Mouse (Mus musculus) spleen, postnatal 4 days (tissue): ENCODE data around the gene Sclt1.

Source experiments
- DNase-seq, 2 experiments: peaks; one replicate each; pipeline ENCODE4 v3.0.0; 2022; ENCODE audit warnings: low spot score in 2 of 2

Sclt1 gene

GRCm38 (mm10) chr3:41606330-41606664 lies 136.0 kb downstream of the Sclt1 start:
- peak in 1 of 2 experiments; percentile 59 for DNase-seq

GRCm38 (mm10) chr3:41605601-41606329 lies 136.5 kb downstream of the Sclt1 start:
- DNase-seq: no peak

- DNase-seq: peak in 1 of 2 experiments; percentile 62
Measured at GRCm38 (mm10) chr3:41604629-41605321, 137.5 kb downstream of the Sclt1 start.

- no peak for DNase-seq
Measured at GRCm38 (mm10) chr3:41603470-41604019, 138.8 kb downstream of the Sclt1 start.

GRCm38 (mm10) chr3:41602933-41603332 lies 139.4 kb downstream of the Sclt1 start:
- no peak for DNase-seq

- no peak for DNase-seq
Measured at GRCm38 (mm10) chr3:41601226-41602020, 140.9 kb downstream of the Sclt1 start.

- DNase-seq: peak in 1 of 2 experiments; percentile 42
Measured at GRCm38 (mm10) chr3:41599806-41600589, 142.3 kb downstream of the Sclt1 start.

- DNase-seq: no peak
Measured at GRCm38 (mm10) chr3:41599226-41599625, 143.1 kb downstream of the Sclt1 start.

- DNase-seq: no peak
Measured at GRCm38 (mm10) chr3:41598412-41598811, 143.9 kb downstream of the Sclt1 start.

GRCm38 (mm10) chr3:41597036-41597435 lies 145.3 kb downstream of the Sclt1 start:
- DNase-seq: no peak

- DNase-seq: no peak
Measured at GRCm38 (mm10) chr3:41595010-41595409, 147.3 kb downstream of the Sclt1 start.

GRCm38 (mm10) chr3:41594097-41594879 lies 148.0 kb downstream of the Sclt1 start:
- DNase-seq: no peak

GRCm38 (mm10) chr3:41592805-41593204 lies 149.5 kb downstream of the Sclt1 start:
- DNase-seq: no peak

GRCm38 (mm10) chr3:41591651-41592170 lies 150.6 kb downstream of the Sclt1 start:
- no peak for DNase-seq

- no peak for DNase-seq
Measured at GRCm38 (mm10) chr3:41590695-41591559, 151.4 kb downstream of the Sclt1 start.

GRCm38 (mm10) chr3:41589988-41590387 lies 152.3 kb downstream of the Sclt1 start:
- no peak for DNase-seq

GRCm38 (mm10) chr3:41589246-41589914 lies 152.9 kb downstream of the Sclt1 start:
- DNase-seq: no peak

GRCm38 (mm10) chr3:41588495-41588894 lies 153.8 kb downstream of the Sclt1 start:
- no peak for DNase-seq

GRCm38 (mm10) chr3:41587588-41587987 lies 154.7 kb downstream of the Sclt1 start:
- DNase-seq: no peak
